Mouse (Mus musculus) embryonic facial prominence, embryonic 13.5 days (tissue): ENCODE measurements around the gene Igf2bp1. TPM values are rescaled to one million over a fixed set of nuclear protein-coding genes. Genes with fewer than 3 reads are reported as not detected.

Experiments
- ATAC-seq: fragments of 200-750 bp; cut with Nextera tagmentation; 2 replicates; pipeline ENCODE4 v1.8.0; 2017; ENCODE audit warnings: low read depth; ENCODE audit not compliant: insufficient number of reproducible peaks, insufficient read depth, low FRiP score, low TSS enrichment
- H3K27ac ChIP-seq: fragments of 300-500 bp; sonication (generic); 2 replicates; pipeline ENCODE4 v1.5.1; 2015; ENCODE audit warnings: moderate library complexity, mild to moderate bottlenecking, inconsistent platforms
- H3K27me3 ChIP-seq: fragments of 300-500 bp; sonication (generic); 2 replicates; pipeline ENCODE4 v1.6.1; 2015; ENCODE audit warnings: mild to moderate bottlenecking, inconsistent platforms
- H3K36me3 ChIP-seq: fragments of 300-500 bp; sonication (generic); 2 replicates; pipeline ENCODE4 v1.6.1; 2015; ENCODE audit warnings: mild to moderate bottlenecking, inconsistent platforms
- H3K4me1 ChIP-seq: fragments of 300-500 bp; sonication (generic); 2 replicates; pipeline ENCODE4 v1.6.1; 2015; ENCODE audit warnings: inconsistent platforms
- H3K4me2 ChIP-seq: fragments of 300-500 bp; sonication (generic); 2 replicates; pipeline ENCODE4 v1.6.1; 2015; ENCODE audit warnings: moderate library complexity, mild to moderate bottlenecking, inconsistent platforms
- H3K4me3 ChIP-seq: fragments of 300-500 bp; sonication (generic); 2 replicates; pipeline ENCODE4 v1.5.1; 2015; ENCODE audit warnings: mild to moderate bottlenecking, inconsistent platforms
- H3K9ac ChIP-seq: fragments of 300-500 bp; sonication (generic); 2 replicates; pipeline ENCODE4 v1.6.1; 2015; ENCODE audit warnings: mild to moderate bottlenecking, inconsistent platforms
- H3K9me3 ChIP-seq: fragments of 300-500 bp; sonication (generic); 2 replicates; pipeline ENCODE4 v1.6.1; 2016; ENCODE audit warnings: inconsistent platforms
- WGBS: fragments of 180-500 bp; shearing (Covaris S2); methylation state at CpG from one replicate; pipeline ENCODE4 v1.1.7; 2015; ENCODE audit warnings: mixed read lengths; 5-methylcytosine and 5-hydroxymethylcytosine counted together
- microRNA-seq: library from miRNA; unstranded; fragments of <30 nt; microRNA quantifications from one replicate; pipeline ENCODE4, GENCODE M21; 2016
- polyA plus RNA-seq: library from polyadenylated mRNA; unstranded; fragments of >200 nt; fragmentation: Nextera tagmentation; extraction: Ambion mirVana; gene quantifications from 2 replicates; pipeline ENCODE4 v1.2.1, GENCODE M21; 2015

Gene Igf2bp1
- polyA plus RNA-seq, 1 experiment from 2014 or later: 65.4 TPM

GRCm38 (mm10) chr11:95915006-95915710 is 90.6 kb downstream of the Igf2bp1 start:
- no peaks in the 10 kb centered on the region for H3K36me3 ChIP-seq
- peak overlapping the region; percentile 19 for H3K4me3 ChIP-seq
- H3K9me3 ChIP-seq: no peaks in the 10 kb centered on the region
- H3K27ac ChIP-seq: no peak overlapping the region
- peaks cover 94% of the 10 kb centered on the region for H3K27me3 ChIP-seq
- WGBS: under 1% methylated on average over 28 of the region's 28 CpGs
- peaks cover 17% of the 10 kb centered on the region for H3K4me1 ChIP-seq
- ATAC-seq: no peak
- H3K9ac ChIP-seq: 0 out of 2 replicates have a peak overlapping the region, but pooled peaks have one; percentile 16
- peak overlapping the region; percentile 44 for H3K4me2 ChIP-seq

- Histone ChIP-seq H3K4me1 (peaks cover 17% of the 10 kb centered on the region), H3K4me2 (peak within 1 kb of the TSS; percentile 44), H3K9ac (0 out of 2 replicates have a peak within 1 kb of the TSS, but pooled peaks have one; percentile 16), H3K9me3 (no peaks in the 10 kb centered on the region), H3K27ac (no peak within 1 kb of the TSS), H3K27me3 (peaks cover 90% of the 10 kb centered on the region), H3K4me3 (peak within 1 kb of the TSS; percentile 19), H3K36me3 (no peaks in the 10 kb centered on the region)
- no peak for ATAC-seq
- under 1% methylated on average over 35 of the region's 35 CpGs for WGBS
These were observed 91.2 kb downstream of the Igf2bp1 start, which contains the start of gene B4galnt2 for GRCm38 (mm10) chr11:95914571-95914991. B4galnt2 (minus strand) TSS chr11:95914891.

GRCm38 (mm10) chr11:95913959-95914566 is 91.7 kb downstream of the Igf2bp1 start:
- no peak for ATAC-seq
- Histone ChIP-seq H3K27ac (no peak overlapping the region), H3K9ac (no peak overlapping the region), H3K4me1 (peaks cover 17% of the 10 kb centered on the region), H3K4me2 (peak overlapping the region; percentile 44), H3K9me3 (no peaks in the 10 kb centered on the region), H3K4me3 (peak overlapping the region; percentile 19), H3K27me3 (peaks cover 90% of the 10 kb centered on the region), H3K36me3 (no peaks in the 10 kb centered on the region)
- WGBS: 2% methylated on average over 14 of the region's 14 CpGs

- Histone ChIP-seq H3K27me3 (peaks cover 71% of the 10 kb centered on the region), H3K9ac (no peak overlapping the region), H3K27ac (no peak overlapping the region), H3K4me3 (no peak overlapping the region), H3K9me3 (no peaks in the 10 kb centered on the region), H3K4me1 (peaks cover 17% of the 10 kb centered on the region), H3K4me2 (no peak overlapping the region), H3K36me3 (no peaks in the 10 kb centered on the region)
- no peak for ATAC-seq
- WGBS: 19% methylated on average over 7 of the region's 7 CpGs
These were observed 94.2 kb downstream of the Igf2bp1 start for GRCm38 (mm10) chr11:95911579-95911978.

- Histone ChIP-seq H3K4me2 (no peak overlapping the region), H3K27ac (no peak overlapping the region), H3K4me3 (no peak overlapping the region), H3K9ac (no peak overlapping the region), H3K4me1 (no peaks in the 10 kb centered on the region), H3K27me3 (peaks cover 36% of the 10 kb centered on the region), H3K9me3 (no peaks in the 10 kb centered on the region), H3K36me3 (no peaks in the 10 kb centered on the region)
- no peak for ATAC-seq
- 80% methylated on average over 5 of the region's 5 CpGs for WGBS
These were observed 97.8 kb downstream of the Igf2bp1 start for GRCm38 (mm10) chr11:95907805-95908524.

Small RNA genes lying within 50 kb of the gene (microRNA-seq; reads per million reads assigned to microRNA genes)
- 0.92 reads per million for gene Mir3063

Other genes with a start within 250 kb of the Igf2bp1 start
- 2.3 and 4.6 TPM in 2 replicates for gene Phospho1, start 181.4 kb downstream of the Igf2bp1 start, polyA plus RNA-seq
- gene Gngt2, start 168.7 kb downstream of the Igf2bp1 start, polyA plus RNA-seq: 12.9 and 13.3 TPM in 2 replicates
- 4.4 and 7.9 TPM in 2 replicates for gene Abi3, start 163.5 kb downstream of the Igf2bp1 start, polyA plus RNA-seq
- gene B4galnt2, start 91.0 kb downstream of the Igf2bp1 start, polyA plus RNA-seq: 0.11 and 0.45 TPM in 2 replicates
- gene Gip, start 18.6 kb upstream of the Igf2bp1 start, polyA plus RNA-seq: not detected in 2 replicates
- 95.5 and 107 TPM in 2 replicates for gene Snf8, start 28.9 kb upstream of the Igf2bp1 start, polyA plus RNA-seq
- 39.8 and 43.2 TPM in 2 replicates for gene Ube2z, start 59.4 kb upstream of the Igf2bp1 start, polyA plus RNA-seq
- gene Atp5g1, start 69.7 kb upstream of the Igf2bp1 start, polyA plus RNA-seq: 513 and 576 TPM in 2 replicates
- gene Calcoco2, start 106.0 kb upstream of the Igf2bp1 start, polyA plus RNA-seq: not detected in 2 replicates
- 0.08 and 0.25 TPM in 2 replicates for gene Ttll6, start 127.8 kb upstream of the Igf2bp1 start, polyA plus RNA-seq
- not detected in 2 replicates for gene Hoxb13, start 188.4 kb upstream of the Igf2bp1 start, polyA plus RNA-seq